Mouse (Mus musculus) megakaryocyte, embryonic 14.5 days (primary cell): ENCODE results near the gene Hipk2.

Experiments
- FLI1 ChIP-seq: IDR thresholded peaks from 2 replicates; pipeline ENCODE4 v1.6.1; 2012; ENCODE audit warnings: low read length, inconsistent platforms, mixed read lengths
- GATA1 ChIP-seq: IDR thresholded peaks from 3 replicates; pipeline ENCODE4 v1.6.1; 2012; ENCODE audit warnings: mixed read lengths, low read length, inconsistent platforms, borderline replicate concordance

DNA sequence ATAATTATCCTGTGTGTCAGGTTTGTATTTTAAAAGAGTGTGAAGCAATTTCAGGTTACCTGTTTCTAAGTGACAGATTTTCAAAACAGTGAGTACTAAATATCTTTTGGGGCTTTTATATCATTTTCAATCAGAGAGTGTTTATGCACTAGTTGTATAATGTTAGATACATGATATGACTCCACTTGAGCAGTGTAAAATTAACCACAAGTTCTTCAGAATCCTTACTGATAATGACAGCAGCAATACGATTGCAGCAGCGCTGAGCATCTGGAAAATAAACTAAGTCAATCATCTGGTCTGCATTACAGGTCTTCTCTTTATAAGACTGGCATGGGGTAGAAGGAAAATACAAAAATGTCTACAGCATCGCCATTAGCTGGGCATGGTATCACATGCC, 49.1 kb downstream of the Hipk2 start:
- TF ChIP-seq GATA1 (no peak), FLI1 (no peak)
